Mouse (Mus musculus): ENCODE measurements around the gene Wdr3.
A peak's percentile ranks its signal among the peaks of the same experiment; 100 is the strongest.

GRCm38 (mm10) chr3:100189444-100189843 is 27.2 kb upstream of the Wdr3 start:
- peak; percentile 26; the same call in 1 of the 2 replicates for TF ChIP-seq CTCF (IDR thresholded peaks at IDR 0.05; ENCODE audit: low read depth, low read length)
- TF ChIP-seq TAL1 (conservative IDR thresholded peaks at IDR 0.05; ENCODE audit: low read depth, low read length), result no peak
